Mouse (Mus musculus): ENCODE measurements around the gene Xbp1.

The Xbp1 gene

DNA sequence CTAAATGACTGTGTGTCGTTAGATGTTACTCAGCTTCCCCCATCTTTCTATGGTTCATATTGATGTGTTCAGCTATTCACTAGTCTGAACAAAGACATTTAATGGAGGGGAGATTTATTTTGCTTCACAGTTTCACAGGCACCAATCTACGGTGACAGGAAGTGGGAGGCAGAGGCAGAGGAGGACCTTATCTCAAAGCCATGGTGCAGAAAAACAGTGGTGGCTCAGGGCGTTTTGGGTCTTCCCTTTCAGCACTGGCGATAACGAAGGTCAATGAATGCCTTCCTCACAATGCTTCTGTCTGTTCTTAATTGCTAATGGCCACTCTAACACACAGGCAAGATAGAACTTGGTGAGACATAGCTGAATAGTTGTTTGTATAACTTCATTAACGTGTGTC, 54.6 kb downstream of the Xbp1 start:
- no peak for DNase-seq
